Mouse (Mus musculus) forebrain, embryonic 14.5 days (tissue): ENCODE measurements at regions not wholly inside any gene's neighbourhood (a gene's known extent, or its start where the extent isn't known, plus 50 kb on each side); places are given as distances from the start of the nearest gene placed in this dataset.
"Not testable (repeated sequence)": the region's sequence is repeated elsewhere in the genome, so short reads cannot be mapped to it uniquely, and the experiment has no call there.

Experiments used
- ATAC-seq: fragments of 200-750 bp; cut with Nextera tagmentation; 2 replicates; pipeline ENCODE4 v1.8.0; 2017; ENCODE audit warnings: mild to moderate bottlenecking, moderate library complexity
- DNase-seq: peaks from one replicate; pipeline ENCODE4 v3.0.0-alpha.2; 2015; ENCODE audit warnings: low spot score
- H3K27ac ChIP-seq: fragments of 300-500 bp; sonication (generic); 2 replicates; pipeline ENCODE4 v1.5.1; 2014; ENCODE audit warnings: low read depth, mild to moderate bottlenecking, control low read depth, low read length, moderate library complexity
- H3K27me3 ChIP-seq: fragments of 300-500 bp; sonication (generic); replicated peaks from 2 replicates; pipeline ENCODE4 v1.6.1; 2014; ENCODE audit warnings: low read length, control low read depth, mixed read lengths; ENCODE audit not compliant: control insufficient read depth, insufficient read depth
- H3K36me3 ChIP-seq: fragments of 300-500 bp; sonication (generic); 2 replicates; pipeline ENCODE4 v1.6.1; 2014; ENCODE audit warnings: low read length, control low read depth; ENCODE audit not compliant: control insufficient read depth, insufficient read depth
- H3K4me1 ChIP-seq: fragments of 300-500 bp; sonication (generic); 2 replicates; pipeline ENCODE4 v1.6.1; 2014; ENCODE audit warnings: antibody characterized with exemption, low read length, control low read depth; ENCODE audit not compliant: control insufficient read depth, insufficient read depth
- H3K4me2 ChIP-seq: fragments of 300-500 bp; sonication (generic); 2 replicates; pipeline ENCODE4 v1.6.1; 2014; ENCODE audit warnings: mild to moderate bottlenecking, control low read depth, low read length
- H3K4me3 ChIP-seq: fragments of 300-500 bp; sonication (generic); 2 replicates; pipeline ENCODE4 v1.5.1; 2014; ENCODE audit warnings: low read depth, low read length, control low read depth
- H3K9ac ChIP-seq: fragments of 300-500 bp; sonication (generic); 2 replicates; pipeline ENCODE4 v1.6.1; 2014; ENCODE audit warnings: mild to moderate bottlenecking, low read length, control low read depth, moderate library complexity
- H3K9me3 ChIP-seq: fragments of 300-500 bp; sonication (generic); replicated peaks from 2 replicates; pipeline ENCODE4 v1.6.1; 2016; ENCODE audit warnings: low read length, control low read depth, mixed read lengths; ENCODE audit not compliant: control insufficient read depth
- WGBS: fragments of 180-500 bp; shearing (Covaris S2); extraction: QIAGEN DNeasy Blood & Tissue Kit; methylation state at CpG from one replicate; pipeline ENCODE4 v1.1.7; 2014; 5-methylcytosine and 5-hydroxymethylcytosine counted together

DNA sequence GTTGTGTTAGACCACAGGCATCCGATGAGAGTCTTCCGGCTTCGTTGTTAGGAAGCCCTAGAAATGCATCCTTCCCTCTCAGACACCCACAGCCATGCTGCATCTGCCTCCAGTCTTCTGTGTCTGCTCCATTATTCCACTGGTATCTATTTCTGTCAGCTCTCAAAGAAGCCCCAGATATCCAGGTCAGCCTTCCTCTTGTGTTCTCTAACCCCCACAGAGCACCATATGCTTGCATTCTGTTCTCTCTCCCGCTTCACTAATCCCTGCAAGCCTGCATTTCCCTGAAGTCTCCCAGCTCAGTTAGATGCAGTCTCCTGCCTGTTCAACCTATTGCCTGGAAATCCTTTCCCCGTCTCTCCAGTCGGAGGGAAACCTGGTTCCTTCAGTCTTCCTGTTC, 53.6 kb upstream of the Wdfy3 start:
- no peak overlapping the region for H3K27ac ChIP-seq
- H3K27me3 ChIP-seq = no peaks in the 10 kb centered on the region
- no peaks in the 10 kb centered on the region for H3K4me1 ChIP-seq
- DNase-seq = no peak
- no peak for ATAC-seq
- WGBS = 61% methylated on average over 6 of the region's 6 CpGs
- H3K4me2 ChIP-seq = no peak overlapping the region
- no peaks in the 10 kb centered on the region for H3K9me3 ChIP-seq
- H3K9ac ChIP-seq = no peak overlapping the region
- no peaks in the 10 kb centered on the region for H3K36me3 ChIP-seq
- H3K4me3 ChIP-seq = no peak overlapping the region

DNA sequence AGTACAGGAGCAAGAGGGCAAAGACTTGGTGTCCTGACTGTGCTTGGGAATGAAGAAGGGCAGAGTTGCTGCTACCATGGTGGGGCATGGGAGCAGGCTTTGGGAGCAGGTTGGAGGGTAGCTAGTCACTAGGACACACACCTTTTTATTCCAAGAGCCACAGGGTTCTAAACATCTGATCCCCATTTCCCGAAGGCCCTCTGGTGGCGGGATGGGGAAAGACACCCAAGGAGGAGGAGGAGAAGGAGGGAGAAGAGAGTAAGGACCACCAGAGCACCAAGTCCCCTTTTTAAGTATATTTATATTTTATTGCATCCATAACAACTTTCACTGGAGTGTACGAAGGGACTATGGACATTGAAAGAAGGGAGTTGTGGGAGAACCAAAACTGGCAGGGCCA, 57.0 kb upstream of the Wdfy3 start:
- Histone ChIP-seq H3K27me3 (no peaks in the 10 kb centered on the region), H3K4me2 (no peak overlapping the region), H3K4me1 (no peaks in the 10 kb centered on the region), H3K9me3 (no peaks in the 10 kb centered on the region), H3K9ac (no peak overlapping the region), H3K27ac (no peak overlapping the region), H3K4me3 (no peak overlapping the region), H3K36me3 (no peaks in the 10 kb centered on the region)
- peak; percentile 45 for DNase-seq
- 23% methylated on average over 3 of the region's 3 CpGs for WGBS
- ATAC-seq = no peak

DNA sequence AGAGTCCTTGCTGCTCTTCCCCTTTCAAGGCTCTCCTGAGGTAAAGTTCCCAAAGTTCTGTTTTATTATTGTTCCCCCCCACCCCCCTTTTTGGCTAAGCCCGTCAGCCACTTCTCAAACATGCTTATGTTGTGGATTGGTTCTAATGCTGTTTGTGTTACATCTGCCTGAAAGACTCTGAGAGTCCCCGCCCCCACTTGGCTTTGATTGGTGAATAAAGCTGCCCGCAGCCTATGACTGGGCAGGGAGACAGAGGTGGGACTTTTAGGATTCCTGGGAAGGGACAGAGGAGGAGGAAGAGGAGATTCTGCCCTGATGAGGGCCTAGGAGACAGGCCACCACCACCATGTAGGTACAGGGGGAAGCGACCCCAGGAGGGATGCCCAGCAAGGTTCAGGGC, 78.3 kb upstream of the Wdfy3 start:
- Histone ChIP-seq H3K9ac (no peak overlapping the region), H3K4me1 (no peaks in the 10 kb centered on the region), H3K4me3 (no peak overlapping the region), H3K4me2 (no peak overlapping the region), H3K36me3 (no peaks in the 10 kb centered on the region), H3K9me3 (no peaks in the 10 kb centered on the region), H3K27ac (no peak overlapping the region), H3K27me3 (no peaks in the 10 kb centered on the region)
- ATAC-seq = no peak
- DNase-seq = no peak
- WGBS = 82% methylated on average over 4 of the region's 4 CpGs

DNA sequence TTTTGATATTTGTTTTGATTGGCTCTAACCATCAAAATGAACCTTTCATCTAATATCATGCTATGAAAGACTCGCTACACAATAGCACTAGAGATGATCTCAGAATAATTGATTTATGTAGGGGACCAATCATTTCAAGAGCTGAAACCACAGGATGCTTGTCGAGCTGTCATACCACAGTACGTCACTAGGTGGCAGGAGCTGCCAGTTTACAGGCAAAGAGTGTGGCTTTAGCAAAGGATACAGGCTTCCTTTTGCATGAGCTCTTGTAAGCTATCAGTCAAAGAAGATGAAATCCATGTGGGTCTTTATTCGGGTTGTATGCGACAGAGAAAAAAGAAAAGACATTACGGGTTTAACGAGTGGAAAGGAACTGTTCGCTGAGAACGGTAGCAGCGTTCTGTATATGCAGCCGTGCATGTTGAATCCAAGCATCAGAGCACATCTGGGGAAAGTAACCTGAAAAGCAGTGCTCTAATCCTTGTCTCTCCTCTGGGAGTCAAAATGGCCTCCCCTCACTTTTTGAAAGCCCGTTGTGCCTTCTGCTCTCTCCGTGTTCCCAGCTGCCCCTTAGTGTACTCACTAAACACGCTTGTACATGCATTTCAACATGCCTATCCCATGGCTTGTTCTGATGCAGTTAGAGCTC, 79.9 kb upstream of the Wdfy3 start:
- Histone ChIP-seq H3K27ac (no peak overlapping the region), H3K9ac (no peak overlapping the region), H3K9me3 (no peaks in the 10 kb centered on the region), H3K27me3 (no peaks in the 10 kb centered on the region), H3K36me3 (no peaks in the 10 kb centered on the region), H3K4me3 (no peak overlapping the region), H3K4me1 (no peaks in the 10 kb centered on the region), H3K4me2 (no peak overlapping the region)
- DNase-seq (peak; percentile 94), ATAC-seq (peak; percentile 80)
- 50% methylated on average over 14 of the region's 14 CpGs for WGBS

DNA sequence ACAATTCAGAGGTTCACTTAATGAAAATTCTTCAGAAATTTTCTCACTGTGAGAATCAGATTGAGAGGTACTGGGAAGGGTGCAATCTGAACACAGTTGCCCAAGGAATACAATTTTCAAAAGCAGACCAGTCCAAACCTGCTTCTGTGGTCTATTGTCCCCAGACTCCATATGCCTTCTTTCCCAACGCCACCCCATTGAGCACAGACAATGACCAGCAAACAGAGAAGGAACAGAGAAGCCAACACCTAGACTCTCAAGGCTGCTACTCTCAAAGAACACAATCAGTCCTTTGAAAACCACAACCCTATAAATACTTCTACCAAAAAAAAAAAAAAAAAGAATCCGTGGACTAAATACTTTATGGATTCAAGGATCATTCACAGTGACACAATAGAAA, 89.9 kb upstream of the Wdfy3 start:
- WGBS = 15% methylated on average over 2 of the region's 2 CpGs
- Histone ChIP-seq H3K9me3 (no peaks in the 10 kb centered on the region), H3K4me3 (no peak overlapping the region), H3K27me3 (no peaks in the 10 kb centered on the region), H3K9ac (no peak overlapping the region), H3K36me3 (no peaks in the 10 kb centered on the region), H3K27ac (no peak overlapping the region), H3K4me1 (no peaks in the 10 kb centered on the region), H3K4me2 (no peak overlapping the region)
- DNase-seq (no peak), ATAC-seq (no peak)

DNA sequence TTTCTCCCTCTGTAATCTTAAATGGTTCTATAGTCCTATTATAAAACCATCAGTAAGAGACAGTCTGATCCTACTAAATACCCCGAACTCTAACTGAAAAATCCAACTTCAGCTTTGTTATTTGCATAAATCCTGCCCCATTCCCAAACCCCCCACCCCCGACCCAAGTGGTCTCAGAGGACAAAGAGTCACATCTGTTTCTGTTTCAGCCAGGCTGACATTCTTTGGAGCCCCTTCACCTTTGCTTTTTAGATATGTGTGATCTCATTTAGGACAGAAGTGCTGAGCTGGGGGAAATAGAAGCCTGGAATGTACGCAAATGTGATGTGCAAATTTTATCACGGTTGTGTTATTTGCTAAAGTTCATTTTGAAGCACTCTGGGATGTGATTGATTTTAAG, 98.3 kb upstream of the Wdfy3 start:
- no peaks in the 10 kb centered on the region for H3K4me1 ChIP-seq
- 57% methylated on average over 4 of the region's 4 CpGs for WGBS

DNA sequence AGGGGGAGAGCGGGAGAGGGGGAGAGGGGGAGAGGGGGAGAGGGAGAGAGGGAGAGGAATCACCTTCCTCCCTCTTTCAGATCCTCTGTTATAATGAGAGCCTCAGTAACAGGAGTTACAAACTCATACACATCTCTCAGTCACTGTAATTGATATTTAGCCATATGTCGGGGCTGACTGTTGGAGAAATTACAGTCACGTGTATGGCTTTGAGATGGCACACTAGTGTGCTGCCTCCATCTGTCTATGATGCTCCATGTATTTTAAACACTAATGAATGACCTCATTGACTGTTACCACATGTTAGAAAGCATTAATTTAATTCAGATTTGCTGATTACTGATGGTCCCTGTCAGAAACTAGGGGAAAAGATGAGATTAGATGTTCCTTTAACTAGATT, 102.1 kb upstream of the Wdfy3 start:
- ATAC-seq = peak; percentile 92

More for the DNA sequence above, 98.3 kb upstream of the Wdfy3 start:
- DNase-seq (no peak), ATAC-seq (no peak)
- H3K36me3 ChIP-seq = no peaks in the 10 kb centered on the region
- no peaks in the 10 kb centered on the region for H3K9me3 ChIP-seq
- no peaks in the 10 kb centered on the region for H3K27me3 ChIP-seq
- no peak overlapping the region for H3K4me3 ChIP-seq
- no peak overlapping the region for H3K4me2 ChIP-seq
- H3K9ac ChIP-seq = no peak overlapping the region
- H3K27ac ChIP-seq = no peak overlapping the region

DNA sequence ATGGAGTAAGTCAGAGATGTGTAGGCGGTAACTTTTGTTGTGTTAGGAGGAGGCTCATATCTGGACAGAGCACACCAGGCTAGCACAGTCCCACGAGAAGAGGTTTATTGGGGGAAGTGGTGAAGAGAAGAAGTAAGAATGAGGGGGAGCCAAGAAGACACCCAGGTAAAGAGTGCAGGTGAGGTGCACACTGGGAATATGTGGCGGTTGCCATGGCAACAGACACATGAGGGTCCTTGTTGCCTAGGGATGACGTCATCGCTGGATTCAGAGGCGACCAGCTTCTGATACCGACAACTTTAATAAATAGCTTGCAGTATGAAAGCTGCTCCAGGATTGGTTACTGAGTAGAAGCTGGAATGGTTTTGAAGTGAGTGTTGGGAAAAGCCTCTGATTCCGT, 110.5 kb upstream of the Wdfy3 start:
- ATAC-seq (no peak), DNase-seq (peak; percentile 52)
- no peaks in the 10 kb centered on the region for H3K4me1 ChIP-seq
- H3K27me3 ChIP-seq = no peaks in the 10 kb centered on the region
- H3K9ac ChIP-seq = no peak overlapping the region
- no peaks in the 10 kb centered on the region for H3K36me3 ChIP-seq
- no peak overlapping the region for H3K4me3 ChIP-seq
- no peak overlapping the region for H3K4me2 ChIP-seq
- no peak overlapping the region for H3K27ac ChIP-seq
- no peaks in the 10 kb centered on the region for H3K9me3 ChIP-seq
- WGBS = 77% methylated on average over 8 of the region's 8 CpGs

More for the DNA sequence above, 102.1 kb upstream of the Wdfy3 start:
- no peaks in the 10 kb centered on the region for H3K27me3 ChIP-seq
- H3K9ac ChIP-seq = no peak overlapping the region
- no peaks in the 10 kb centered on the region for H3K4me1 ChIP-seq
- H3K27ac ChIP-seq = no peak overlapping the region
- no peak overlapping the region for H3K4me3 ChIP-seq
- DNase-seq = peak; percentile 83
- H3K9me3 ChIP-seq = no peaks in the 10 kb centered on the region
- WGBS = 82% methylated on average over 2 of the region's 3 CpGs
- H3K4me2 ChIP-seq = no peak overlapping the region
- no peaks in the 10 kb centered on the region for H3K36me3 ChIP-seq

DNA sequence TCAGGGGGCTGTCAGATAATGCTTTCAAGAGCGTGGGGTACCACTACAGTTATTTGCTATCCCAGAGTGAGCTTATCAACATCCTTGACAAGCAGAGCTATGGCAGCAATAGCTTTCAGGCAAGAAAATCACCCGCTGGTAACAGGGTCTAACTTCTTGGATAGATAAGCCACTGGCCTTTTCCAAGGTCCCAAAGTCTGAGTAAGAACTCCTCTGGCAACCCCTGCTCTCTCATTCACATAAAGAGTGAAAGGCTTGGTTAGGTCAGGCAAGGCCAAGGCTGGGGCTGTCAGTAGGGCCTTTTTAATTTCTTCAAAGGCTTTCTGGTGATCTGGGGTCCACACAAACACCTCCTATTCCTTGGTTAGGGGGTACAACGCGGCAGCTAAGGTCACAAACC, 119.2 kb upstream of the Wdfy3 start:
- H3K36me3 ChIP-seq, H3K27ac ChIP-seq, H3K9me3 ChIP-seq, DNase-seq, H3K4me1 ChIP-seq, ATAC-seq, H3K9ac ChIP-seq, H3K4me3 ChIP-seq, H3K27me3 ChIP-seq, H3K4me2 ChIP-seq: not testable (repeated sequence)
- 80% methylated on average over 4 of the region's 4 CpGs for WGBS
